22 mouse cellular contexts compared by ENCODE assay signal in genomic region chr7:84465587-84466202, GRCm38 (mm10). TPM values are rescaled to one million over a fixed set of nuclear protein-coding genes. Genes with fewer than 3 reads are reported as not detected.
A peak's percentile ranks its signal among the peaks of the same experiment; 100 is the strongest.
DNase-seq lines count a peak whose midpoint lies in the region; ATAC-seq and TF ChIP-seq lines count a peak whose summit lies in the region.
"Had no signal": no experiment of that assay in that cellular context is flagged by ENCODE, and none has a peak within 500 bp of the region (broad histone marks: within the 10 kb centered on the region; RNA-seq: fewer than 3 reads in every experiment).

No protein-coding gene starts in this region.

- peak; percentile 74; the same call in 1 of the 2 replicates for ATAC-seq in lung, embryonic 14.5 days (ENCODE audit: insufficient read depth)
- no peak for ATAC-seq in embryonic facial prominence, embryonic 15.5 days (ENCODE audit: insufficient number of reproducible peaks, low FRiP score, low TSS enrichment, low read depth)
- ATAC-seq in hindbrain, embryonic 14.5 days (ENCODE audit: low FRiP score) = no peak
- ATAC-seq: inflammation-experienced regulatory T-cells, adult 6 months; midbrain, embryonic 15.5 days had no signal

- H3K4me2 ChIP-seq in lung, embryonic 14.5 days = no peak overlapping the region
- no peak overlapping the region for H3K4me2 ChIP-seq in embryonic facial prominence, embryonic 15.5 days (replicated peaks)
- H3K4me2 ChIP-seq in hindbrain, embryonic 14.5 days (replicated peaks) = no peak overlapping the region
- H3K4me2 ChIP-seq: forebrain, embryonic 12.5 days; heart, embryonic 11.5 days; hindbrain, embryonic 12.5 days; midbrain, embryonic 15.5 days; neural tube, embryonic 15.5 days had no signal

- DNase-seq in lung, embryonic 14.5 days = peak; percentile 74
- no peak for DNase-seq in lung, postnatal 25 days (ENCODE audit: low spot score)
- DNase-seq in 3T3-L1 (ENCODE audit: low read depth, low spot score) (peak; percentile 51), ES-CJ7 (ENCODE audit: low read depth, low spot score) (peak; percentile 15)
- DNase-seq in hindbrain, embryonic 14.5 days (ENCODE audit: low spot score) = no peak
- DNase-seq in urinary bladder, adult 2 months (ENCODE audit: low spot score) = no peak
- DNase-seq: cerebellum, adult 9-11 months; gastrocnemius, adult 2 months; kidney, adult 8-10 months; kidney, postnatal 4 days; layer of hippocampus, adult 9-11 months; left cerebral cortex, postnatal 4 days; liver; thymus, postnatal 36 days had no signal

- TF ChIP-seq CTCF in lung, embryonic 14.5 days (IDR thresholded peaks at IDR 0.05; ENCODE audit: low read depth) = no peak

- no peak overlapping the region; the same call in 1 of the 2 replicates for H3K27ac ChIP-seq in lung, embryonic 14.5 days (ENCODE audit: low read depth)
- 0 out of 2 replicates have a peak overlapping the region, but pooled peaks have one; percentile 17 for H3K27ac ChIP-seq in embryonic facial prominence, embryonic 15.5 days (replicated peaks)
- no peak overlapping the region for H3K27ac ChIP-seq in hindbrain, embryonic 14.5 days
- H3K27ac ChIP-seq: forebrain, embryonic 12.5 days; gastrocnemius, adult 2 months; hindbrain, embryonic 12.5 days; left cerebral cortex, adult 2 months; midbrain, embryonic 15.5 days; neural tube, embryonic 15.5 days had no signal

- H3K27me3 ChIP-seq in lung, embryonic 14.5 days (ENCODE audit: insufficient read depth, low read length) = no peaks in the 10 kb centered on the region
- H3K27me3 ChIP-seq in embryonic facial prominence, embryonic 15.5 days = no peaks in the 10 kb centered on the region
- H3K27me3 ChIP-seq in hindbrain, embryonic 14.5 days (ENCODE audit: control insufficient read depth, insufficient read depth, low read length) = no peaks in the 10 kb centered on the region
- H3K27me3 ChIP-seq: forebrain, embryonic 12.5 days; hindbrain, embryonic 12.5 days; midbrain, embryonic 15.5 days; neural tube, embryonic 15.5 days had no signal

- H3K9ac ChIP-seq in lung, embryonic 14.5 days = no peak overlapping the region
- H3K9ac ChIP-seq in embryonic facial prominence, embryonic 15.5 days = no peak overlapping the region
- H3K9ac ChIP-seq in hindbrain, embryonic 14.5 days = no peak overlapping the region
- H3K9ac ChIP-seq: forebrain, embryonic 12.5 days; hindbrain, embryonic 12.5 days; midbrain, embryonic 15.5 days; neural tube, embryonic 15.5 days had no signal

- no peaks in the 10 kb centered on the region for H3K9me3 ChIP-seq in lung, embryonic 14.5 days (ENCODE audit: low read depth, low read length)
- H3K9me3 ChIP-seq in embryonic facial prominence, embryonic 15.5 days (replicated peaks) = no peaks in the 10 kb centered on the region
- no peaks in the 10 kb centered on the region for H3K9me3 ChIP-seq in hindbrain, embryonic 14.5 days (ENCODE audit: control insufficient read depth, low read length)
- H3K9me3 ChIP-seq: forebrain, embryonic 12.5 days; hindbrain, embryonic 12.5 days; midbrain, embryonic 15.5 days; neural tube, embryonic 15.5 days had no signal

- 37% methylated on average over 3 of the region's 3 CpGs for WGBS in lung, embryonic 14.5 days
- 58% methylated on average over 3 of the region's 3 CpGs for WGBS in embryonic facial prominence, embryonic 15.5 days
- WGBS in hindbrain, embryonic 14.5 days = 78% methylated on average over 3 of the region's 3 CpGs

- no peak overlapping the region for H3K4me3 ChIP-seq in lung, embryonic 14.5 days (ENCODE audit: low read depth, low read length)
- no peak overlapping the region for H3K4me3 ChIP-seq in embryonic facial prominence, embryonic 15.5 days (replicated peaks)
- H3K4me3 ChIP-seq in hindbrain, embryonic 14.5 days (replicated peaks; ENCODE audit: low read length) = no peak overlapping the region
- H3K4me3 ChIP-seq: forebrain, embryonic 12.5 days; gastrocnemius, adult 2 months; hindbrain, embryonic 12.5 days; left cerebral cortex, adult 2 months; midbrain, embryonic 15.5 days; neural tube, embryonic 15.5 days had no signal

- no peaks in the 10 kb centered on the region for H3K36me3 ChIP-seq in lung, embryonic 14.5 days (ENCODE audit: insufficient read depth)
- no peaks in the 10 kb centered on the region for H3K36me3 ChIP-seq in embryonic facial prominence, embryonic 15.5 days
- H3K36me3 ChIP-seq in hindbrain, embryonic 14.5 days (replicated peaks; ENCODE audit: control insufficient read depth, insufficient read depth) = no peaks in the 10 kb centered on the region
- H3K36me3 ChIP-seq: forebrain, embryonic 12.5 days; hindbrain, embryonic 12.5 days; midbrain, embryonic 15.5 days; neural tube, embryonic 15.5 days had no signal

- 0 out of 2 replicates have a peak, but pooled peaks cover 3% of the 10 kb centered on the region for H3K4me1 ChIP-seq in lung, embryonic 14.5 days (ENCODE audit: insufficient read depth)
- H3K4me1 ChIP-seq in embryonic facial prominence, embryonic 15.5 days = no peaks in the 10 kb centered on the region
- H3K4me1 ChIP-seq in hindbrain, embryonic 14.5 days (replicated peaks; ENCODE audit: control insufficient read depth, insufficient read depth, low read length) = no peaks in the 10 kb centered on the region
- H3K4me1 ChIP-seq: forebrain, embryonic 12.5 days; hindbrain, embryonic 12.5 days; midbrain, embryonic 15.5 days; neural tube, embryonic 15.5 days had no signal

RNA-seq across cellular contexts. Expression of gene Arnt2, which starts 55.7 kb away (rescaled TPM):
- polyA plus RNA-seq in lung, embryonic 14.5 days (2014; fragmentation: Nextera tagmentation; extraction: Ambion mirVana) = 14.4 and 16.0 TPM in 2 replicates
- 5.3 and 6.5 TPM in 2 replicates for polyA plus RNA-seq in embryonic facial prominence, embryonic 15.5 days (2015; fragmentation: Nextera tagmentation; extraction: Ambion mirVana)
- 67.4 and 78.3 TPM in 2 replicates for polyA plus RNA-seq in hindbrain, embryonic 14.5 days (2014; fragmentation: Nextera tagmentation; extraction: Ambion mirVana)
- 0.60 and 0.63 TPM in 2 replicates for polyA plus RNA-seq in urinary bladder, adult 2 months (2012; rRNA removed)

Comparison
In these comparisons a context has a peak if more than half of its experiments do, and no peak if none do; other contexts are left out.
1. DNase-seq: peak in lung, embryonic 14.5 days (single experiment), 3T3-L1 (single experiment) and ES-CJ7 (single experiment); none in lung, postnatal 25 days (single experiment), hindbrain, embryonic 14.5 days (single experiment) and urinary bladder, adult 2 months (single experiment).